Mouse (Mus musculus) lung, postnatal 10 days (tissue): ENCODE measurements around the gene Gm28036.
A peak's percentile ranks its signal among the peaks of the same experiment; 100 is the strongest.
"Not testable (repeated sequence)": the region's sequence is repeated elsewhere in the genome, so short reads cannot be mapped to it uniquely, and the experiment has no call there.

Source experiments
- DNase-seq: peaks from one replicate; pipeline ENCODE4 v3.0.0; 2021

Gm28036 gene

DNA sequence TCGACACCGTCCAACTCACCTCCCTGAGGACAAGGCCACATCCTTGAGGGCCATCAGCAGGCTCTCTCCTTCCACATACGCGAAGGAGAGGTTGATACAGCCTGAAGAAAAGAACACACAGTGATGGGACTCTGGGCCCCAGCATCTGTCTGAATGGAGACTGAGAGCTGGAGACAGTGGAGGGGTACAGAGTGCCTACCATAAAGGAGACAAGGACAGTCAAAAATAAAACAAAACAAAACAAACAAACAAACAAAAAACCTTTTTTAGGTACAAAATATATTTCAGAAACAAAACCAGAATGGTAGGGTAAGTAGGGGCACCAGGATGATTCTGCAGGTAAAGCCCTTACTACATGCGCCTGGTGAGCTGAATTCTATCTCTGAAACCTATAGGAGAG, at the start of gene Gm28036:
TSS of gene Gm28036 (minus strand) at position 101 of the 400 bp plus-strand sequence.
- DNase-seq = no peak

- no peak for DNase-seq
Measured at GRCm38 (mm10) chr2:156166557-156166956, 39.7 kb upstream of the Gm28036 start.

GRCm38 (mm10) chr2:156165478-156165877, 38.6 kb upstream of the Gm28036 start:
- no peak for DNase-seq

DNA sequence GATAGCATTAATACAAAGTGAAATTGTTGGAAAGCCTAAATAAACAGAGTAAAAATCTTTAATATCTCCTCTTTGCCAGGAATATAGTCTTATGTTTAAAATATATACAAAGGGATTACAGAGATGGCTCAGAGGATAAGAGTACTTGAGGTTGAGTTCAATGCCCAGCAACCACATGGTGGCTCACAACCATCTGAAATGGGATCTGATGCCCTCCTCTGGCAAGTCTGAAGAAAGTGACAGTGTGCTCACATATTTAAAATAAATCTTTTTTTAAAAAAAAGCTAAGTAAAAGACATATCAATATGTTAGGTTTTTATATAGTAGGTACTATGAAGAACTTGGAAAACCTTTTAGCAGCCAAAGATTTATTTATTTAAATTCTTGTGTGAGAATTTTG, 24.6 kb upstream of the Gm28036 start:
- no peak for DNase-seq

DNA sequence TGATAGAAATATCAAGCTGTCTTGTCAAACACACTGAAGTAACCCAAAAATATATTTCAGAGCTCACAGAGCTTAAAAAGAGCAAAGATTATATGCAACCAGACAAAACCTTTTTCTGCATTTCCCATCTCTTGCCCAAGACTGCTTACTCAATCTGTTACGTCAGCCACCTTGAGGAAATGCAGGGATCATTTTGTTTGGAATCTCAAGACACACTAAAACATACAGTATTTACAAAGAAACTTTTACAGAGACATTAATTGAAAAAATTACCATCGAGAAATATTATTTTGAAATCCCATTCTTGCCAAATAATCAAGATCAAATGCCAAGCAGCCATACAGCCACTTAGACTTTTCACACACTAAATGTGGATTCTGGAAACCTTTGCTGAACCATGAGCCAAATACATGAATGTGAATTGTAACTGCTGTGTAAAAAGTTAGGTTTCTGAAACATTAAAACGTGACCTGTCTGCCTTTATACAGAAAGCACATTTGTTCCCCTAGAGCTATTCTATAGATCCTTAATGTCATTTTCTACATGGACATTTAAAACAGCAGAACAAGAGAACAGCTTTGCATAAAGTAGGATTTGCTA, 20.5 kb upstream of the Gm28036 start:
- DNase-seq = no peak

GRCm38 (mm10) chr2:156146272-156146989, 19.5 kb upstream of the Gm28036 start:
- DNase-seq = no peak

DNA sequence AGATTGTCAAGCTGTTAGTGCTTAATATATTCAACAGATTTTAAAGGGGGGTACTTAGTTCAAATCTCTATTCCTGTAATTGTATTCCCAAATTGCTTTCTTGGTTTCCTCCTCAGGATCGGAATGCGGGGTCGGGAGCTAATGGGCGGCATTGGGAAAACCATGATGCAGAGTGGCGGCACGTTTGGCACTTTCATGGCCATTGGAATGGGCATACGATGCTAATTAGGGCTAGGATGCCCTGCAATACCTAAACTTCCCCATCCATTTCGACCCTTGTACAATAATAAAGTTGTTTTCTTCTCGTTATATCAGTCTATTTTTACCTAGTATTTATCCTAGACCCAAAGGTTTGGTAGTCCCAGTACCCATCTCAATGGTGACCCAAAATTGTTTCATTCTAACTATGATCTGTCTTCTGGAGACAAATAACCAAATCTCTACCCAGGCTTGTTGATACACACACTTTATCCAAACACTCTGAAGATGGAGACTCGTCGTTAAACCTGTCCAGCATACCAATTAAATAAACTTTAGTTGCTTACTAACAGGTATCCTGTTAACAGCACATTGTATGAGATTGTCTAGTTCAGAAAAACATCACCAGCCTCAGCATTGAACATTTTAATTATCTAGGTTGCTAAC, 18.7 kb upstream of the Gm28036 start:
- DNase-seq = no peak

DNA sequence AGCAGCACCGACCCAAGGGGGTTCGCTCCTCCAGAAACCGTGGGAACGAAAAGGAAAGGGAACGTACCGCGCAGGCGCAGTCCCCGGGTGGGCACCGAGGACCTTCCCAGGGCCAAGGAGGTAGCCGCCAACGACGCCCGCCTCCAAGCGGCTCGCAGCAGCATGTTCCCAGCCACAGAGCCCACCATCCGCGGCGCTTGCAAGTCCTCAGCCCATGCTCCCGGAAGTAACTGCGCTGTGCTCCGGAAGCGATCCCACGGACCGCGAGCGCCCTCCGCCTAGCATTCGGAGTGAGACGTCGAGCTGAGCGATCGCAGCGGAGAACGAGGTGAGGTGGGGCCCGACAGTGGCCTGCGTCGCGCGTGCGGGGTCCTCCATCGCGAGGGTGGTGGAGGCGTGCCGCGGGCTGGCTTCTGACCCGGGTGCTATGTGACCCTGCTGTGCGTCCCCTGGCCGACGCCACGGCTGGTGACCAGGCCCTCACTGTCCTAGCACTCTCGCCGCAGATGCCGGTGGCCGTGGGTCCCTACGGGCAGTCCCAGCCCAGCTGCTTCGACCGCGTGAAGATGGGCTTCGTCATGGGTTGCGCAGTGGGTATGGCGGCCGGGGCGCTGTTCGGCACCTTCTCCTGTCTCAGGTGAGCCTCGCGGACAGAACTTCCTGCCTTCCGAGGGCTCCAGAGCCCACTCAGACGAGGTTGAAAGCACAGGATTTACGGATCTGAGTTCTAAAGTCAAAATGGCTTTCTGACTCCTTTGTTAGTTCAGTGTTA, 17.2 kb upstream of the Gm28036 start, which contains the start of the genes Romo1 and Nfs1:
TSS of gene Romo1 (plus strand) at position 87 of the 772 bp plus-strand sequence.
TSS of gene Nfs1 (minus strand) at position 234 of the 772 bp plus-strand sequence.
- peak; percentile 96 for DNase-seq

GRCm38 (mm10) chr2:156143367-156143766, 16.5 kb upstream of the Gm28036 start:
- no peak for DNase-seq

DNA sequence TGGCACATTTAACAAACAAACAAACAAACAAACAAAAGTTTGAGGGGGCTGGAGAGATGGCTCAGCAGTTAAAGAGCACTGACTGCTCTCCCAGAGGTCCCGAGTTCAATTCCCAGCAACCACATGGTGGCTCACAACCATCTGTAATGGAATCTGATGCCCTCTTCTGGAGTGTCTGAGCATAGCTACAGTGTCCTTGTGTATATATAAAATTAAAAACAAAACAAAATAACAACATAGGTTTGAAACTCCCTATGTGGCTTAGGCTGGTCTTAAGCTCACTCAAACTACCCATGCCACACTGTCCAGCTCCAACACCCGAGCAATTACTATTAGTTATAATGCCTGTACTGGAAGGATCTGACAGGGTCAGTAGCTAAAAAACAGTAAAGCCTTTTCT, 15.9 kb upstream of the Gm28036 start:
- DNase-seq = no peak

DNA sequence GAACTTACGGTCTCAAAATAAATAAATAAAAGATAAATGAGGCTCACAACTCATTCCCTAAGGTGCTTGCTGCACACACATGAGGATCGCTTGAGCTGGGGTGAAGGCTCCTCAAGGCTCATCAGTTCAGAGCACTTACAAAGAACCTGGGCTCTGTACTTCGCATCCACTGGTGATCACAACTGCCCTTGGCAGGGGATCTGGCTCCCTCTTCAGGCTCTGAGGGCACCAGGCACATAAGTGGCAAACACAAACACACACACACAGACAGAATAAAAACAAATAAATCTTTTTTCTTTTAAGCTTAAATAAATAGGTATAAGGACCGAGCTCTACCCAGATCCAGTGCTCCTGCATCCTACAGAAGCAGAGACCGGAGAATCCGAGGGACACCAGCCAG, 8.8 kb upstream of the Gm28036 start:
- DNase-seq = no peak

DNA sequence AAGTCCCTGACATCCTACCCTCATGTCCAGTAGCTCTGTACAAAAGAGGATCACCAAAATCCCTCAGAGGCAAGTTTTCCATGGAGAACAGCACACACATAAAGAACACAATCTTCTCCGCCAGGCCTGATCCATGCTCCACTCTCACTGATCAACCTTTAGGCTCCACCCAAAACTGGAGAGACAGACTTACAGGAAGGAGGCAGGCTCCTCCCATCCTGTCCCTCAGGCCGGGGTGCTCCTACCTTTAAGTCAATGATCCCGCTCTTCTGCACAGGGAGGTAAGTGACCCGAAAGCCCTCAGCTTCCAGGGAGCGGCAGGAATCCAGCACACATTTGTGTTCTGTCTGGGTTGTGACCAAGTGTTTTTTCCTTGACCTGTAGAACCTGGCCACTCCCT, 7.3 kb upstream of the Gm28036 start:
- no peak for DNase-seq

- no peak for DNase-seq
Measured at GRCm38 (mm10) chr2:156123731-156124130, 3.2 kb downstream of the Gm28036 start.

DNA sequence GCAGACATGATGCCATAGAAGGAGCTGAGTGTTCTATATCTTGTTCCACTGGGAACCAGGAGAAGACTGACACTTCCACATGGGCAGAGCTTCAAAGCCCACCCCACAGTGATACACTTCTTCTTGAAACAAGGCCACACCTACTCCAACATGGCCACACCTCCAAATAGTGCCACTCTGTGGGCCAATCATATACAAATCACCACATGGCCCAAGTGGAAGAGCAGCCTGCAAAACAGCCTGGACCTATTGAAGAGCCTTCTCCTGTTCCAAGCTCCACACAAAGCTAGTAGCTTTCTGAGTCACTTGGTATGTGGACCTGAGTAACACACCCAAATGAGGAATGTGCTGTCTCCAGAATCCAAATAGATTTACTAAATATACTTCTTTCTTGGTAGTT, 7.3 kb downstream of the Gm28036 start:
- no peak for DNase-seq

GRCm38 (mm10) chr2:156112080-156112423, 14.8 kb downstream of the Gm28036 start:
- not testable (repeated sequence) for DNase-seq

DNA sequence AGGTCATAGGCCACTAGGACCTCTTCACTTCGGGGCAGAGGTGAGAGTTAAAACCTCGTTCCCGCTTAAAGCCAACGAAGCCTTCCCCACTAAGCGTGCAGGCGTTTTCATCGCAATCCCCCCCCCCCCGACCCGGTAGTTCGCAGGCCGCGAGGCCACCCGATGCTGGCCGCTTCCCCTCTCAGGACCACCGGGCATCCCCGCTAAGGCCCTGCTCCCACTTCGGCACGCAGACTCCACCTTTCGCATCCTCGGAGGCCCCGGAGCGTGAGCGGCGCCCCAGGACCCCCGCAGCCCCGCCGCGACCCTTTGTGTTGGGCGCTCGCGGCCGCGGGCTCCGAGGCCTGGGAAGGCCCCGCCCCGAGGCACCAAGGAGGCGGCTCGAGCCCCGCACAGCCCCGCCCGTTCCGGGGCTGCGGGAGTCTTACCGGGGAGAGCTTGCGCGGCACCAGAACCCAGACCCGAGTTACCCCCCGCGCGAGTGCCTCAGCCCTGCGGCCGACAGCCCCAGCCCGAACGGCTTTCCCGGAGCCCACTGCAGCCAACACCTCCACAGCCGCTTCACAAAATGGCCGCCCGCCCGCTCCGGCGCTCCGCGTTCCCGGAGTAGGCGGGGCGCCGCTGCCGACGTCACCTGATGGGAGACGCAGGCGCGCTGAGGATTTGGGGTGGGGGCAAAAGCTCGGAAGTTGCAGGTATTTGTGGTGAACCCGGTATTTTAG, 15.4 kb downstream of the Gm28036 start, which contains the start of the genes Cpne1 and Rbm12:
TSS of gene Cpne1 (minus strand) at position 608 of the 722 bp plus-strand sequence.
TSS of gene Rbm12 (minus strand) at position 621 of the 722 bp plus-strand sequence.
- peak; percentile 95 for DNase-seq

- DNase-seq = peak; percentile 8
Measured at GRCm38 (mm10) chr2:156110627-156111357, 16.1 kb downstream of the Gm28036 start.

GRCm38 (mm10) chr2:156091926-156092325, 35.0 kb downstream of the Gm28036 start:
- DNase-seq = peak; percentile 19

DNA sequence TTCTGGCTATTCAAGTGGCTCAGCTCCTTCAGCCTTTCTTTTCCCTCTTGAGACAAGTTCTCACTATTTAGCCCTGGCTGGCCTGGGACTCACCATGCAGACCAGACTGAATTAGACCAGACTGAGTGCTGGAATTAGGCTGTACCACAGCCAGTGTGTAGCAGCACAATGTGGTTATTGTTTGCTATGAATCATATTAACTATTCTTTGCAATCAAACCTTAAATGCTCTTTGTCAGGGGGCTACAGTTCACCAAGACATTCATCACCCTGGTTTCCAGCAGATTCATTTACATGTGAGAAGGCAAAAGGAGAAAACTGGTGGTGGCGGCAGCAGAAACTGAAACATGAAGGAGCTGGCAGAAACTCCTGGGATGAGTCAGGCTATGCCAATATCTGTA, 37.1 kb downstream of the Gm28036 start:
- DNase-seq = no peak

- no peak for DNase-seq
Measured at GRCm38 (mm10) chr2:156087391-156088110, 39.3 kb downstream of the Gm28036 start.

DNA sequence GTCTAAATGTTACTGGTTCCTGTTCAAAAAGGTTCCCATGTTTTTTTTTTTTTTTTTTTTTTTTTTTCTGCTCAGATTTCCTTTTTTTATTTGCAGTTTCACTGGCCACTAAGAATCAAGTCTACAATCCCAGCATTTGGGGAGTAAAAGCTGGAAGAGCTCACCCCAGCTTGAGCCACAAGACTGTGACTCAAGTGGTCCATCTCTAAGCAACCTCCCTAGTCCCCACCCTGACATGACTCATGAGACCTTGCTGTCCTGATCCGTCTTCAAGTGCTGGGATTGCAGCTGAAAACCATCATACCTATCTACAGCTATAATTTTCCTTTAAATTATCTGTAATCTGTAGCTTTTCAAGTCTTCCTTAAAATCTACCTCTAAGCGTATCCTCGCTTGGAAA, 42.4 kb downstream of the Gm28036 start:
- DNase-seq = no peak
